16 mouse cellular contexts compared by ENCODE assay signal in the genomic region with DNA sequence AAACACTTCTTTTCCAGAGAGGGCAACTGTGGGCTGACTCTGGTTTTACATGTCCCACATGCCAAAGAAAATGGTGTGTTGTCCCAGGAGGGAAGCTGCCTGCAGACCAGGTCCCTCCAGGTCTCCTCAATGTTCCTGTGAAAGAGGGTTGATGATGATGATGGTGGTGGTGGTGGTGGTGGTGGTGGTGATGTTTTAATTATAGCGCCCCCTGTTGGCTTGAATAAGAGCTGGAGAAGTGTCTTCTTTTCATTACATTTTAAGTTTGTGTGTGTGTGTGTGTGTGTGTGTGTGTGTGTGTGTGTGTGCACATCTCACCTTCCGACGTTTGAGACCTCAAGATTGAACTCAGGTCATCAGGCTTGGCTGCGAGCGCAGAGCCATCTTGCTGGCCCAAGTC.
A peak's percentile ranks its signal among the peaks of the same experiment; 100 is the strongest.
DNase-seq lines count a peak whose midpoint lies in the region; ATAC-seq and TF ChIP-seq lines count a peak whose summit lies in the region.
"Had no signal": no experiment of that assay in that cellular context is flagged by ENCODE, and none has a peak within 500 bp of the region (broad histone marks: within the 10 kb centered on the region; RNA-seq: fewer than 3 reads in every experiment).

No protein-coding gene starts in this region.

- peaks cover 6% of the 10 kb centered on the region; the same call in 1 of the 2 replicates for H3K4me1 ChIP-seq in cerebellum, adult 2 months (ENCODE audit: control insufficient read depth, insufficient read depth, low read length)
- peaks cover 5% of the 10 kb centered on the region; the same call in 1 of the 2 replicates for H3K4me1 ChIP-seq in kidney, postnatal 0 days (replicated peaks; ENCODE audit: insufficient read depth, low read length)
- H3K4me1 ChIP-seq in thymus, adult 2 months (replicated peaks; ENCODE audit: control insufficient read depth, insufficient read depth, low read length) = peaks cover 9% of the 10 kb centered on the region; the same call in 1 of the 2 replicates
- H3K4me1 ChIP-seq: liver, embryonic 15.5 days had no signal

- no peak overlapping the region for H3K27ac ChIP-seq in cerebellum, adult 2 months (ENCODE audit: insufficient read depth, low read length)
- H3K27ac ChIP-seq in kidney, postnatal 0 days = no peak overlapping the region
- H3K27ac ChIP-seq in thymus, adult 2 months (ENCODE audit: control insufficient read depth, insufficient read depth, low read length) = no peak overlapping the region
- H3K27ac ChIP-seq: heart, embryonic 10.5 days; liver, embryonic 15.5 days had no signal

- no peak for TF ChIP-seq POLR2A in cerebellum, adult 2 months (IDR thresholded peaks at IDR 0.05; ENCODE audit: borderline replicate concordance, insufficient read depth, low read length)
- TF ChIP-seq POLR2A in thymus, adult 2 months (IDR thresholded peaks at IDR 0.05; ENCODE audit: control insufficient read depth, extremely low read depth, insufficient read depth, low read length, poor library complexity) = no peak

- no peak overlapping the region for H3K4me2 ChIP-seq in kidney, postnatal 0 days (ENCODE audit: low read length)
- H3K4me2 ChIP-seq: liver, embryonic 15.5 days had no signal

- 50% methylated on average over 5 of the region's 5 CpGs for WGBS in cerebellum, adult 2 months
- 78% methylated on average over 5 of the region's 5 CpGs for WGBS in kidney, postnatal 0 days
- 63% methylated on average over 5 of the region's 5 CpGs for whole genome bisulfite sequencing in thymus, adult 2 months

- no peak overlapping the region for H3K4me3 ChIP-seq in cerebellum, adult 2 months (replicated peaks; ENCODE audit: insufficient read depth, low read depth, low read length)
- H3K4me3 ChIP-seq in kidney, postnatal 0 days (replicated peaks; ENCODE audit: low read depth, low read length) = no peak overlapping the region
- no peak overlapping the region for H3K4me3 ChIP-seq in thymus, adult 2 months (ENCODE audit: control insufficient read depth, insufficient read depth, low read length)
- H3K4me3 ChIP-seq: liver, embryonic 15.5 days had no signal

- 0 out of 2 replicates have a peak, but pooled peaks have one; percentile 17 for TF ChIP-seq CTCF in cerebellum, adult 2 months (IDR thresholded peaks at IDR 0.05; ENCODE audit: borderline replicate concordance, insufficient read depth, low read depth, low read length)
- TF ChIP-seq CTCF in kidney, postnatal 0 days (IDR thresholded peaks at IDR 0.05; ENCODE audit: low read depth) = peak; percentile 42
- TF ChIP-seq CTCF in thymus, adult 2 months (IDR thresholded peaks at IDR 0.05; ENCODE audit: borderline replicate concordance, control insufficient read depth, extremely low read depth, insufficient read depth, low read length, poor library complexity) = peak; percentile 49; the same call in 1 of the 2 replicates

- H3K27me3 ChIP-seq in cerebellum, adult 2 months (ENCODE audit: control insufficient read depth, insufficient read depth, low read length) = no peaks in the 10 kb centered on the region
- peaks cover 6% of the 10 kb centered on the region; the same call in 1 of the 2 replicates for H3K27me3 ChIP-seq in kidney, postnatal 0 days (ENCODE audit: insufficient read depth, low read length)
- H3K27me3 ChIP-seq in thymus, adult 2 months (ENCODE audit: control insufficient read depth, insufficient read depth, low read length) = no peaks in the 10 kb centered on the region; the same call in 1 of the 2 replicates
- H3K27me3 ChIP-seq in splenic B cell, adult 2 months (ENCODE audit: control insufficient read depth, insufficient read depth, low read length, poor library complexity, severe bottlenecking) = no peaks in the 10 kb centered on the region

- no peak overlapping the region for H3K9ac ChIP-seq in kidney, postnatal 0 days (ENCODE audit: low read depth, low read length)
- H3K9ac ChIP-seq: liver, embryonic 15.5 days had no signal

- DNase-seq in cerebellum, adult 2 months = no peak
- DNase-seq in cerebellum, postnatal 4 days (ENCODE audit: low spot score in 2 of 2) = no peak
- DNase-seq in kidney, postnatal 0 days (ENCODE audit: low spot score) = no peak
- no peak for DNase-seq in kidney, adult 9 months
- DNase-seq in thymus, adult 2 months = no peak
- DNase-seq in thymus, postnatal 14 days = no peak
- DNase-seq in splenic B cell, adult 2 months (ENCODE audit: low read depth, low spot score) = peak; percentile 31
- no peak for DNase-seq in gastrocnemius, adult 8-10 months (ENCODE audit: low spot score in 2 of 2)
- DNase-seq: cerebellum, adult 11-12 months; gastrocnemius, postnatal 10 days; kidney, postnatal 10 days; retina, postnatal 1 day had no signal

- ATAC-seq in kidney, postnatal 0 days (replicated peaks; ENCODE audit: low FRiP score, low read depth) = no peak
- ATAC-seq: forebrain, embryonic 14.5 days had no signal

- no peaks in the 10 kb centered on the region for H3K36me3 ChIP-seq in kidney, postnatal 0 days (ENCODE audit: insufficient read depth, low read length)
- H3K36me3 ChIP-seq in thymus, adult 2 months (ENCODE audit: control insufficient read depth, insufficient read depth, low read length) = no peaks in the 10 kb centered on the region
- no peaks in the 10 kb centered on the region for H3K36me3 ChIP-seq in splenic B cell, adult 2 months (ENCODE audit: control insufficient read depth, insufficient read depth, low read length, poor library complexity, severe bottlenecking)
- H3K36me3 ChIP-seq: heart, embryonic 10.5 days; liver, embryonic 15.5 days had no signal

- no peaks in the 10 kb centered on the region for H3K9me3 ChIP-seq in kidney, postnatal 0 days (replicated peaks; ENCODE audit: low read length)
- H3K9me3 ChIP-seq: heart, embryonic 10.5 days; liver, embryonic 15.5 days; megakaryocyte, embryonic 14.5 days had no signal
